Mouse (Mus musculus) heart, adult 2 months (tissue): ENCODE measurements around the gene Arhgef10l. TPM values are rescaled to one million over a fixed set of nuclear protein-coding genes. Genes with fewer than 3 reads are reported as not detected.

ENCODE experiments used
- DNase-seq, 2 experiments: peaks; one replicate each; pipeline ENCODE4 v3.0.0; 2021
- H3K27ac ChIP-seq: fragments of 200-600 bp; 2 replicates; pipeline ENCODE4 v1.8.1; 2022
- H3K27me3 ChIP-seq: fragments of 200-500 bp; 2 replicates; pipeline ENCODE4 v1.6.1; 2012; ENCODE audit warnings: mild to moderate bottlenecking, low read length, inconsistent platforms, mixed read lengths; ENCODE audit not compliant: control insufficient read depth, insufficient read depth
- H3K36me3 ChIP-seq: fragments of 200-500 bp; 2 replicates; pipeline ENCODE4 v1.6.1; 2012; ENCODE audit warnings: low read length, inconsistent platforms; ENCODE audit not compliant: control insufficient read depth, insufficient read depth
- H3K4me1 ChIP-seq: fragments of 200-500 bp; 2 replicates; pipeline ENCODE4 v1.6.1; 2011; ENCODE audit warnings: low read length; ENCODE audit not compliant: control insufficient read depth, insufficient read depth
- H3K4me3 ChIP-seq: fragments of 200-600 bp; 2 replicates; pipeline ENCODE4 v1.8.1; 2022
- H3K79me2 ChIP-seq: fragments of 200-500 bp; replicated peaks from 2 replicates; pipeline ENCODE4 v1.6.1; 2012; ENCODE audit warnings: mild to moderate bottlenecking, inconsistent platforms, low read length, moderate library complexity, mixed read lengths; ENCODE audit not compliant: control insufficient read depth, insufficient read depth
- H3K9ac ChIP-seq: fragments of 200-500 bp; 2 replicates; pipeline ENCODE4 v1.6.1; 2012; ENCODE audit warnings: low read depth, mild to moderate bottlenecking, control low read depth, inconsistent platforms, low read length, mixed read lengths
- CTCF ChIP-seq: fragments of 200-600 bp; IDR thresholded peaks from 2 replicates; pipeline ENCODE4 v1.8.1; 2022; ENCODE audit warnings: antibody characterized with exemption, mild to moderate bottlenecking, moderate library complexity
- EP300 ChIP-seq: fragments of 200-500 bp; IDR thresholded peaks from 2 replicates; pipeline ENCODE4 v1.6.1; 2011; ENCODE audit warnings: low read depth, low read length, control low read depth; ENCODE audit not compliant: insufficient read depth
- POLR2A ChIP-seq: fragments of 200-500 bp; IDR thresholded peaks from 2 replicates; pipeline ENCODE4 v1.6.1; 2011; ENCODE audit warnings: mild to moderate bottlenecking, low read depth, low read length, control low read depth; ENCODE audit not compliant: insufficient read depth
- WGBS: fragments of 180-500 bp; shearing (Covaris S2); methylation state at CpG from one replicate; pipeline ENCODE4 v1.1.7; 2018; 5-methylcytosine and 5-hydroxymethylcytosine counted together
- intact Hi-C: fragments of 180-260 bp; cut with DNase I; formaldehyde crosslinking; loops from one replicate; pipeline ENCODE4 v1.15.1; 2025
- polyA plus RNA-seq: library from polyadenylated mRNA; depleted of rRNA; stranded (reverse); fragments of >200 nt; gene quantifications from 2 replicates; pipeline ENCODE4 v1.2.3, GENCODE M21; 2012
- total RNA-seq, 2 experiments: library from RNA; stranded (reverse); gene quantifications; 2 replicates each; pipeline ENCODE4 v1.2.3; 2021

Arhgef10l gene
- total and polyA plus RNA-seq, 3 experiments = 54.7 to 74.4 (median 61.0) TPM

GRCm38 (mm10) chr4:140695675-140696585 lies 30.1 kb upstream of the Arhgef10l start:
- no peaks in the 10 kb centered on the region for H3K79me2 ChIP-seq
- no peak for DNase-seq
- H3K4me1 ChIP-seq = peaks cover 5% of the 10 kb centered on the region
- no peaks in the 10 kb centered on the region for H3K36me3 ChIP-seq
- no peak overlapping the region for H3K9ac ChIP-seq
- no peak overlapping the region for H3K4me3 ChIP-seq
- WGBS = 53% methylated on average over 14 of the region's 14 CpGs
- no peak overlapping the region for H3K27ac ChIP-seq
- H3K27me3 ChIP-seq = no peaks in the 10 kb centered on the region
- TF ChIP-seq EP300 (no peak), POLR2A (no peak), CTCF (no peak)
- intact Hi-C loops = no loop called here

DNA sequence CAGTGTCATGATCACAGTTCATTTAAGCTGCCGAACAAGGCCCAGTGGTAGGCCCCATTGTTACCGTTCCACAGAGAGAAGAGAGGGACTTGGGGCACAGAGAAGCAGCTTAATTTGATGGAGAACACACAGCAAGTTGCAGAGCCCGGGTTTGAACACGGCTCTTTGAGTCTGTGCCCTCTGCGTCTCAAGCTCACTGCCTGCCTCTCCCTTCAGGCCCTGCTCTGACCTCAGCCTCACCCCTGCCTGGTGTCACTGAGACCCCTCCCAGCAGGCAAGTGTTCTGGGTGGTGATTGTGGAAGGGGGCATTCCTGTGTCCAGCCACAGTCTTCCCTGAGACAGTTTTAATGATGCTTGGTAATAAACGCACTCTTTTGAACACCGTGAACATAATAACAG lies 29.3 kb upstream of the Arhgef10l start:
- TF ChIP-seq CTCF = no peak
- TF ChIP-seq EP300 = no peak
- TF ChIP-seq POLR2A = no peak
- Histone ChIP-seq H3K36me3 (no peaks in the 10 kb centered on the region), H3K9ac (no peak overlapping the region), H3K27me3 (no peaks in the 10 kb centered on the region), H3K79me2 (no peaks in the 10 kb centered on the region), H3K27ac (no peak overlapping the region), H3K4me3 (no peak overlapping the region), H3K4me1 (peaks cover 2% of the 10 kb centered on the region; the same call in 1 of the 2 replicates)
- intact Hi-C loops = no loop called here
- DNase-seq = no peak
- 95% methylated on average over 7 of the region's 7 CpGs for WGBS

- no peak overlapping the region for H3K27ac ChIP-seq
Measured at GRCm38 (mm10) chr4:140694551-140695060, 28.8 kb upstream of the Arhgef10l start.

GRCm38 (mm10) chr4:140693513-140693912 lies 27.7 kb upstream of the Arhgef10l start:
- Histone ChIP-seq H3K4me3 (no peak overlapping the region), H3K4me1 (no peaks in the 10 kb centered on the region), H3K36me3 (no peaks in the 10 kb centered on the region), H3K27me3 (no peaks in the 10 kb centered on the region), H3K27ac (no peak overlapping the region), H3K79me2 (no peaks in the 10 kb centered on the region), H3K9ac (no peak overlapping the region)
- intact Hi-C loops = no loop called here
- DNase-seq = no peak
- WGBS = 30% methylated on average over 4 of the region's 4 CpGs
- TF ChIP-seq POLR2A (no peak), EP300 (no peak), CTCF (no peak)

More at GRCm38 (mm10) chr4:140694551-140695060, 28.8 kb upstream of the Arhgef10l start:
- Histone ChIP-seq H3K9ac (no peak overlapping the region), H3K36me3 (no peaks in the 10 kb centered on the region), H3K79me2 (no peaks in the 10 kb centered on the region), H3K27me3 (no peaks in the 10 kb centered on the region), H3K4me3 (no peak overlapping the region), H3K4me1 (peaks cover 2% of the 10 kb centered on the region; the same call in 1 of the 2 replicates)
- intact Hi-C loops = no loop called here
- no peak for DNase-seq
- no peak for TF ChIP-seq CTCF
- TF ChIP-seq POLR2A = no peak
- no peak for TF ChIP-seq EP300
- 59% methylated on average over 1 of the region's 1 CpGs for WGBS

GRCm38 (mm10) chr4:140691481-140691880 lies 25.7 kb upstream of the Arhgef10l start:
- Histone ChIP-seq H3K4me3 (no peak overlapping the region), H3K27me3 (no peaks in the 10 kb centered on the region), H3K4me1 (no peaks in the 10 kb centered on the region), H3K9ac (no peak overlapping the region), H3K36me3 (no peaks in the 10 kb centered on the region), H3K27ac (no peak overlapping the region), H3K79me2 (no peaks in the 10 kb centered on the region)
- no peak for TF ChIP-seq CTCF
- TF ChIP-seq EP300 = no peak
- no peak for TF ChIP-seq POLR2A
- DNase-seq = no peak
- WGBS = 70% methylated on average over 7 of the region's 7 CpGs
- intact Hi-C loops = no loop called here
